Mouse (Mus musculus) midbrain, embryonic 12.5 days (tissue): ENCODE measurements around the gene Slc35g2. TPM values are rescaled to one million over a fixed set of nuclear protein-coding genes. Genes with fewer than 3 reads are reported as not detected.

Experiments
- ATAC-seq: fragments of 200-750 bp; cut with Nextera tagmentation; 2 replicates; pipeline ENCODE4 v1.8.0; 2017; ENCODE audit warnings: low read depth, moderate TSS enrichment, moderate library complexity; ENCODE audit not compliant: low FRiP score
- H3K27ac ChIP-seq: fragments of 300-500 bp; sonication (generic); replicated peaks from 2 replicates; pipeline ENCODE4 v1.5.1; 2016; ENCODE audit warnings: mild to moderate bottlenecking
- H3K27me3 ChIP-seq: fragments of 300-500 bp; sonication (generic); 2 replicates; pipeline ENCODE4 v1.6.1; 2016; ENCODE audit warnings: mild to moderate bottlenecking
- H3K36me3 ChIP-seq: fragments of 300-500 bp; sonication (generic); 2 replicates; pipeline ENCODE4 v1.6.1; 2016
- H3K4me1 ChIP-seq: fragments of 300-500 bp; sonication (generic); 2 replicates; pipeline ENCODE4 v1.6.1; 2016
- H3K4me2 ChIP-seq: fragments of 300-500 bp; sonication (generic); replicated peaks from 2 replicates; pipeline ENCODE4 v1.6.1; 2016; ENCODE audit warnings: mild to moderate bottlenecking, moderate library complexity
- H3K4me3 ChIP-seq: fragments of 300-500 bp; sonication (generic); 2 replicates; pipeline ENCODE4 v1.5.1; 2016; ENCODE audit warnings: mild to moderate bottlenecking
- H3K9ac ChIP-seq: fragments of 300-500 bp; sonication (generic); replicated peaks from 2 replicates; pipeline ENCODE4 v1.6.1; 2016; ENCODE audit warnings: mild to moderate bottlenecking, moderate library complexity
- H3K9me3 ChIP-seq: fragments of 300-500 bp; sonication (generic); 2 replicates; pipeline ENCODE4 v1.6.1; 2016; ENCODE audit warnings: mild to moderate bottlenecking
- WGBS: fragments of 180-500 bp; shearing (Covaris S2); methylation state at CpG from one replicate; pipeline ENCODE4 v1.1.7; 2016; 5-methylcytosine and 5-hydroxymethylcytosine counted together
- polyA plus RNA-seq: library from polyadenylated mRNA; unstranded; fragments of >200 nt; fragmentation: Nextera tagmentation; extraction: Ambion mirVana; gene quantifications from 2 replicates; pipeline ENCODE4 v1.2.1, GENCODE M21; 2016

The Slc35g2 gene
- polyA plus RNA-seq, 1 experiment from 2014 or later = 6.7 TPM

GRCm38 (mm10) chr9:100582883-100583575 lies 12.1 kb upstream of the Slc35g2 start:
- H3K36me3 ChIP-seq = no peaks in the 10 kb centered on the region
- H3K4me1 ChIP-seq = peaks cover 27% of the 10 kb centered on the region
- H3K4me3 ChIP-seq = no peak overlapping the region
- H3K4me2 ChIP-seq = no peak overlapping the region
- no peak overlapping the region for H3K27ac ChIP-seq
- no peak overlapping the region for H3K9ac ChIP-seq
- WGBS = 51% methylated on average over 13 of the region's 13 CpGs
- H3K9me3 ChIP-seq = no peaks in the 10 kb centered on the region
- no peak for ATAC-seq
- H3K27me3 ChIP-seq = no peaks in the 10 kb centered on the region; the same call in 1 of the 2 replicates

GRCm38 (mm10) chr9:100581543-100582492 lies 10.9 kb upstream of the Slc35g2 start:
- H3K4me1 ChIP-seq = peaks cover 27% of the 10 kb centered on the region
- H3K27ac ChIP-seq = peak overlapping the region; percentile 43
- no peaks in the 10 kb centered on the region for H3K36me3 ChIP-seq
- WGBS = 29% methylated on average over 13 of the region's 13 CpGs
- H3K9ac ChIP-seq = no peak overlapping the region
- H3K4me2 ChIP-seq = peak overlapping the region; percentile 14; the same call in 1 of the 2 replicates
- H3K9me3 ChIP-seq = no peaks in the 10 kb centered on the region
- H3K27me3 ChIP-seq = peaks cover 3% of the 10 kb centered on the region; the same call in 1 of the 2 replicates
- no peak overlapping the region for H3K4me3 ChIP-seq
- peak; percentile 77 for ATAC-seq

GRCm38 (mm10) chr9:100580196-100580740 lies 9.4 kb upstream of the Slc35g2 start:
- Histone ChIP-seq H3K27ac (no peak overlapping the region), H3K4me2 (no peak overlapping the region), H3K27me3 (peaks cover 3% of the 10 kb centered on the region; the same call in 1 of the 2 replicates), H3K4me1 (peaks cover 27% of the 10 kb centered on the region), H3K4me3 (no peak overlapping the region), H3K9ac (no peak overlapping the region), H3K9me3 (no peaks in the 10 kb centered on the region), H3K36me3 (no peaks in the 10 kb centered on the region)
- WGBS = 41% methylated on average over 20 of the region's 20 CpGs
- no peak for ATAC-seq

GRCm38 (mm10) chr9:100573942-100574341 lies 3.1 kb upstream of the Slc35g2 start:
- Histone ChIP-seq H3K27ac (no peak overlapping the region), H3K9ac (no peak overlapping the region), H3K4me2 (no peak overlapping the region), H3K27me3 (peaks cover 9% of the 10 kb centered on the region; the same call in 1 of the 2 replicates), H3K36me3 (no peaks in the 10 kb centered on the region), H3K4me3 (no peak overlapping the region), H3K4me1 (peaks cover 18% of the 10 kb centered on the region), H3K9me3 (no peaks in the 10 kb centered on the region)
- no peak for ATAC-seq
- whole genome bisulfite sequencing = 50% methylated on average over 5 of the region's 5 CpGs

DNA sequence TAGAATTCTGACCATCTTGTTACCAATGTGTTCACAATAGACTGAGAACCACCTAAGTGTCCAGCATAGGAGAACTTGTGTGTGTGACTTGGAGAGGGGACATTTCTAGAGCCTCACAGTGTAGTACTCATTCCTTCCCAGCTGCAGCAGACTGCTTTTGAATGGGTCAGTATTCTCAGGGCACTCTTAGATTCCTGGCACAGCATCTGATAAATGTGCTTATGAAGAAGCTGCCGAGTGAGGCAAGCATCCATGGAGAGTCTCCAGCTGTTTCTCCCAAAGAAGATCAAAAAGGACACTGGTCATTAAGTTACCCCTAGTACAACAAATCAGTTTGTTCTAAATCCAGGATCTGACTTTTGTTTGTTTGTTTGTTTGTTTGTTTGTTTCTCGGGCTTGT lies 2.4 kb upstream of the Slc35g2 start:
- no peak overlapping the region for H3K4me2 ChIP-seq
- no peak for ATAC-seq
- no peak overlapping the region for H3K27ac ChIP-seq
- 74% methylated on average over 2 of the region's 2 CpGs for WGBS
- no peak overlapping the region for H3K9ac ChIP-seq
- peaks cover 9% of the 10 kb centered on the region; the same call in 1 of the 2 replicates for H3K27me3 ChIP-seq
- no peaks in the 10 kb centered on the region for H3K9me3 ChIP-seq
- H3K36me3 ChIP-seq = no peaks in the 10 kb centered on the region
- H3K4me3 ChIP-seq = no peak overlapping the region
- peaks cover 18% of the 10 kb centered on the region for H3K4me1 ChIP-seq

DNA sequence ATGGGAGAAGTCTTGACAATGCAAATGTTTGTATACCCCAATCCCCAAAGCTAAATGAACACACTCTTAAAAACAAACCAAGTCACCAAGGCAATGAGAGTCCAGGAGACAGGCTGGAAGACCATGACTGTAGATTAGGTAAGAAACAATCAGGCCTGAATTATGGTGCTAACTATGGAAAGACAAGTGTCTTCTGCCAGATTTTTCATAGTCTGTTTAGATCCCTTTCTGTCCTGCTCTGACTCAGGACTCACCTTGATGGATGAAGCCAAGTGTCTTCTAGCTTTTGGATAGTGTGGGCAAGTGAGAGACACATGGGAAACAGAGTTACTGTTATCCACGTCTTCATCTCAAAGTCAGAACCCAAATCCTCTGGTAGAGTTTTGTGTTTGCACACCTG lies 621 bp upstream of the Slc35g2 start:
- no peak for ATAC-seq
- H3K4me3 ChIP-seq = no peak overlapping the region; the same call in 1 of the 2 replicates
- H3K4me1 ChIP-seq = peaks cover 18% of the 10 kb centered on the region

DNA sequence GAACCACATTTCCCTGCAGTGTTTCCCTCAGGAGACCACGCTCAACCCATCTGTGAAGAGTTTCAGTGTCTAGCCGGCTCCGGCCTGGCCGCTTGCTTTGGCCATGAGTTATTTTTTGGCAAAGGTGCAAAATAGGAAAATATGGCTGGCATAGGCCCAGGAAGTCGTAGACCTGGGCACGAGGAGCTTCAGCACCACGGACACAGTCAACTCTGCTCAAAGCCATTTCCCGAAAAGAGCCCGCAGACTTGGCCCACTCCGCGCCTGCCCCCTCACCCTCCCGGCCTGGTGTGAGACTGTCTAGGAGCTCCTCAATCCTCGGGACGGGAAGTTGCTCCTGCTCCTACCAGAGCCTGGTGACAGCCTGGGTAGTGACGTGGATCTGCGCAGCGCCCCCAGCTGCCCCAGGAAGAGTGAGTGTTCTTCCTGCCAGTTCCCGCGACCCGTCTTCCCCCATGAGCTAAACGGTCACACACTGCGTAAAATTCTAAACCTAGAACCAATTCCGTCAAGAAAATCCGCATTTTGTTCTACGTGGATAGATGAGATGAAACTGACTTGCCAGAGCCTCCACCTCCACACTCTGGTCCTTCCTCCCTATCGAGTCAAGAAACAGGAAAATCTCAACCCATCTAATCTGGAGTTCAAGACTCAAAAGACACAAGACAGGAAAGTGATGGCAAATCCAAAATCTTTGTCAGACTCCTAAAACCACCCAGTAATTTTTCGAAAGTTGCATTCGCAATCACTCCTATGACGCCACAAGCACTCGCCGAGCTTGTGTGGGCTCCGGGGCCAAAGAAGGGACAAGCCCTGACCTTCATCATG lies 878 bp downstream of the Slc35g2 start:
- Histone ChIP-seq H3K9ac (peak overlapping the region; percentile 73), H3K27ac (no peak overlapping the region), H3K27me3 (peaks cover 6% of the 10 kb centered on the region; the same call in 1 of the 2 replicates), H3K4me1 (peaks cover 18% of the 10 kb centered on the region), H3K36me3 (no peaks in the 10 kb centered on the region), H3K4me3 (peak overlapping the region; percentile 70), H3K4me2 (peak overlapping the region; percentile 81), H3K9me3 (no peaks in the 10 kb centered on the region)
- ATAC-seq = peak; percentile 64; the same call in 1 of the 2 replicates
- whole genome bisulfite sequencing = 10% methylated on average over 32 of the region's 32 CpGs

More for the DNA sequence above, 621 bp upstream of the Slc35g2 start:
- H3K9me3 ChIP-seq = no peaks in the 10 kb centered on the region
- peaks cover 6% of the 10 kb centered on the region; the same call in 1 of the 2 replicates for H3K27me3 ChIP-seq
- WGBS = 74% methylated on average over 1 of the region's 1 CpGs
- no peaks in the 10 kb centered on the region for H3K36me3 ChIP-seq
- H3K27ac ChIP-seq = no peak overlapping the region
- no peak overlapping the region for H3K9ac ChIP-seq
- peak overlapping the region; percentile 81 for H3K4me2 ChIP-seq

GRCm38 (mm10) chr9:100560251-100560890 lies 10.5 kb downstream of the Slc35g2 start:
- H3K9me3 ChIP-seq = no peaks in the 10 kb centered on the region
- H3K27me3 ChIP-seq = no peaks in the 10 kb centered on the region
- 88% methylated on average over 10 of the region's 10 CpGs for WGBS
- no peaks in the 10 kb centered on the region for H3K36me3 ChIP-seq
- H3K4me2 ChIP-seq = no peak overlapping the region
- no peak overlapping the region for H3K27ac ChIP-seq
- no peak overlapping the region for H3K9ac ChIP-seq
- ATAC-seq = no peak
- no peak overlapping the region for H3K4me3 ChIP-seq
- no peaks in the 10 kb centered on the region for H3K4me1 ChIP-seq

DNA sequence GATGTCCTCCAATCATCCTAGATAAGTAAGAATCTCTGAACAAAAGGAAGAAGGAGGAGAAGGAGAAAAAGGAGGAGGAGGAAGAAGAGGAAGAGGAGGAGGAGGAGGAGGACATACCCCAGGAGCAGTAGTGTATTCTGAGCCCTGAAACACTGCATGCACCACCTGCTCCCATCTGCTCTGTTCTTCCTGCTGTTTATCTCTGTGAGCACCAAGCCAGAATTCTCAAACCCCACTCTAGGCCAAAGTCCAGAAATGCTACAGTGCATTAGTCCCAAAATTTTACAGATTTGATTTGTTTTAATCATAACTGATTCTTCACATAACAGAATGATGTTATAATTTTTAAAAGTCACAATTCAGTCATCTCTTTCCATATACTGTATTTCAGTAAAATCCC lies 11.9 kb downstream of the Slc35g2 start:
- no peaks in the 10 kb centered on the region for H3K36me3 ChIP-seq

DNA sequence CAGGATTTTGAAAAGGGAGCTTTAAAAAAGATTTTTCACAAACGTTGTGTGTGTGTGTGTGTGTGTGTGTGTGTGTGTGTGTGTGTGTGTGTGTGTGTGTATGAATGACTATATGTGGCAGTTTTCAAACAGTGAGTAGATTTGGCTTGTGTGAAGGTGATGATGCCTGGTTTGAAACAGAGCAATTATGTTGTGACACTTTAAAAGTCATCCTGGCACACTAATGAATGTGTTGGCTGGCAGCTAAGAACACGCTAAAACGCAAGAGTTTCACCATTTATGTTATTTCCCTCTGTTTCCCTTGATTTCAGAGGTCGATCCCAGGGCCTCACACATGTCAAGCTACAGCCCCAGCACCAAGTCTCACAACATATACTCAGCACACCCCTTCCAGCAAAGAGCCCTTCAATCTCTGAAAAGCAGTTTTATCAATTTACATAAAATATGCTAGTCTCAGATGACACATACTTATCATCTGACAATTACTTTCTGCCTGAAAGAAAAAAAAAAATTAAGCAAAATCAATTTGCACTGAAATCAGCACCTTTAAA lies 12.8 kb downstream of the Slc35g2 start:
- Histone ChIP-seq H3K4me3 (no peak overlapping the region), H3K36me3 (peaks cover 1% of the 10 kb centered on the region; the same call in 1 of the 2 replicates), H3K9ac (no peak overlapping the region), H3K4me1 (no peaks in the 10 kb centered on the region), H3K4me2 (no peak overlapping the region), H3K9me3 (no peaks in the 10 kb centered on the region), H3K27ac (no peak overlapping the region), H3K27me3 (no peaks in the 10 kb centered on the region)
- no peak for ATAC-seq
- WGBS = 79% methylated on average over 4 of the region's 4 CpGs

More for the DNA sequence above, 11.9 kb downstream of the Slc35g2 start:
- H3K4me3 ChIP-seq = no peak overlapping the region
- no peaks in the 10 kb centered on the region for H3K9me3 ChIP-seq
- ATAC-seq = no peak
- no peak overlapping the region for H3K27ac ChIP-seq
- no peaks in the 10 kb centered on the region for H3K27me3 ChIP-seq
- H3K9ac ChIP-seq = no peak overlapping the region
- H3K4me2 ChIP-seq = no peak overlapping the region
- H3K4me1 ChIP-seq = no peaks in the 10 kb centered on the region

DNA sequence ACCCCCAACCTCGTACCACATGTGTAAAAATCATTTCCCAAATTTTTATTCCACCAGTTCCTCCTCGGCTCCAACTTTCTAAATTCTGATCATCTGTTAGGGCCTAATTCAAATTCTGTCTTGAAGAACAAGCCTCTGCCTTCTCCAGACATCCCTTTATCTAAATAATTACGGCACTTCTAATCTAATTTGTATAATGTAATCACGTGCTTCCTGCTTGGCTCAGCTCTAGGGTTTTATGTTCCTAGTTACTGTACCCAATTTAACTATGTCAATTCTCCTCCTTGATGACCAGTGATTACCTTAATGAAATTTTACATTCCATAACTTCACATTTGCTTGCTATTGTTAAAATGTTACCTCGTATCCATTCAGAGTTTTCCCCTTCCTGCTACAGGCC lies 15.2 kb downstream of the Slc35g2 start:
- Histone ChIP-seq H3K27ac (no peak overlapping the region), H3K4me3 (no peak overlapping the region), H3K9ac (no peak overlapping the region), H3K4me1 (no peaks in the 10 kb centered on the region), H3K36me3 (peaks cover 10% of the 10 kb centered on the region), H3K27me3 (no peaks in the 10 kb centered on the region), H3K9me3 (no peaks in the 10 kb centered on the region), H3K4me2 (no peak overlapping the region)
- ATAC-seq = no peak
- 88% methylated on average over 5 of the region's 5 CpGs for WGBS
